Mouse (Mus musculus): ENCODE measurements around the gene Zmiz2.

GRCm38 (mm10) chr11:6348681-6349200 is 40.1 kb upstream of the Zmiz2 start:
- TF ChIP-seq MEF2A (IDR thresholded peaks at IDR 0.05; ENCODE audit: extremely low read depth, insufficient replicate concordance, low read depth, low read length, poor library complexity, severe bottlenecking) (no peak), CTCF (IDR thresholded peaks at IDR 0.05 in 2 of 3, conservative IDR thresholded peaks at IDR 0.05 in 1 of 3; ENCODE audit: control insufficient read depth in 1 of 3, insufficient read depth in 1 of 3, low read depth in 2 of 3, low read length in 3 of 3, poor library complexity in 1 of 3, severe bottlenecking in 1 of 3) (no peak), ZC3H11A (IDR thresholded peaks at IDR 0.05; ENCODE audit: low read depth, low read length) (no peak)

All from MEL (cell line).